Mouse (Mus musculus) activated CD4-positive, CD25-positive, alpha-beta regulatory T cell, adult 4 months (primary cell): ENCODE measurements around the gene Abcc5. TPM values are rescaled to one million over a fixed set of nuclear protein-coding genes. Genes with fewer than 3 reads are reported as not detected.
"Not testable (repeated sequence)": the region's sequence is repeated elsewhere in the genome, so short reads cannot be mapped to it uniquely, and the experiment has no call there.

ENCODE experiments used
- ATAC-seq: one replicate; pipeline ENCODE4 v1.8.0; 2017
- polyA plus RNA-seq, 2 experiments: library from polyadenylated mRNA; unstranded; fragments of 100-300 nt; shearing (Covaris generic); gene quantifications; one replicate each; pipeline ENCODE4 v1.2.1; 2017

Gene Abcc5
- polyA plus RNA-seq, 2 experiments from 2014 or later = 25.1 to 25.4 TPM

GRCm38 (mm10) chr16:20422938-20423730 lies 3.1 kb downstream of the Abcc5 start:
- ATAC-seq = no peak

DNA sequence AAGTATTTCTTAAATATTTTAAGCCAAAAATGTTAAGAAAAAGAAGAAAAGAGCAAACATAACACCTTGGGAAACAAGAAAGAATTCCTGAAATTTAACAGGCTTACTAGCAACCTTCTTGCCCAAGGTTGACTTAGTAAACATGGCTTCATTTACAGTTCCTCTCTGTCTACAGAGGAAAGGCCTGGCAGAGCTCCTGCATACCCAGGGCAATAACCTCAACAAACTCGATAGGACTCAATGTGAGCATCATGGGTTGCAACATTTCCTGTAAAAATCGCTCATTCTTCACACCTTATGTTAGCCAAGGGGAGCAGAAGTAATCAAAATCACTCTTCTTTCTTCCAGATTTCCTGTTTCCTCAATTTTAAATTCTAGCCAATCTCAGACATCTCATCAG lies 8.1 kb downstream of the Abcc5 start:
- ATAC-seq = no peak

DNA sequence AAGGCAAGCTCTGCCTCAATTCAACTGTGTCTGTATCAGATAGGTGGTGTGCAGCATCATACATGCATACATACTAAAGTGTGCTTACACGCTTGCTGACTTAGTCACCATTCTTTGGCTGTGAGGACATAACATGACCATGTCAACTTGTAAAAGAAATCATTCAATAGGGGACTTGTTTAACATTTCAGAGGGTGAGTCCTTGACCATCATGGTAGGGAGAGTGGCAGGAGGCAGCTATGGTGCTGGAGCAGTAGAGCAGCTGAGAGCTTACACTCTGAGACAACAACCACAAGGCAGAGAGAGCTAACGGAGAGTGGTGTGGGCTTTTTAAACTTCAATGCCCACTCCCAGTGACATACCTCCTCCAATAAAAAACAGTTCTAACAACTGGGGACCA lies 9.9 kb downstream of the Abcc5 start:
- ATAC-seq = no peak

GRCm38 (mm10) chr16:20415804-20416203 lies 10.4 kb downstream of the Abcc5 start:
- ATAC-seq = no peak

GRCm38 (mm10) chr16:20415211-20415610 lies 11.0 kb downstream of the Abcc5 start:
- ATAC-seq = no peak

- ATAC-seq = no peak
These were observed 12.3 kb downstream of the Abcc5 start for GRCm38 (mm10) chr16:20413870-20414331.

DNA sequence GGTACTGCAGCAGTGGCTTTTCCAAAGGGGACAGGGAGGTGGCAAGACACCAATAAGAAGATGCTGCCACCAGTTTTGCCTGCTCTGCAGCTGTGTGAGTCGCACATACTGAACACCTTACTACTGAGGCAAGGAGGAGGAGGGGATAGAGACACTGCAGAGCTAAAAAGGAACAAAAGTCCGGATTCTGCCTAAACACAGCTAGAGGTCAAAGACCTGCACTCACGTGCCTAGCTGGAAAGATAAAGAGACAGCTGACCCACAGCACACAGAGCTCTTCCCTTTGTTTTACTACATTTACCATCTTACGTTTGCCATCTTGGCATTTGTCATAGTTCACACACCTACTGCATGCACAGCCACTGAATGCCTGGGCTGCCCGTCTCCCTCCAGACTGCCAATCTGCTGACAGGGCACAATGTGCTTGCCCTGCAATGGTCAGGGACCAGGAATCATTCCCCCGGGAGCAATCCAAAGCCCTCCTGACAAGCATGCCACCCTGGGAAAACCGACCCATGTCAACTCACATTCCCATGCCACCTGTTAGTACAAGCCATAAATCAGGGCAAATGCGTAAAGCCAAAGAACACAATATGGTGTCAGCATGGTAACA lies 14.1 kb downstream of the Abcc5 start:
- no peak for ATAC-seq

DNA sequence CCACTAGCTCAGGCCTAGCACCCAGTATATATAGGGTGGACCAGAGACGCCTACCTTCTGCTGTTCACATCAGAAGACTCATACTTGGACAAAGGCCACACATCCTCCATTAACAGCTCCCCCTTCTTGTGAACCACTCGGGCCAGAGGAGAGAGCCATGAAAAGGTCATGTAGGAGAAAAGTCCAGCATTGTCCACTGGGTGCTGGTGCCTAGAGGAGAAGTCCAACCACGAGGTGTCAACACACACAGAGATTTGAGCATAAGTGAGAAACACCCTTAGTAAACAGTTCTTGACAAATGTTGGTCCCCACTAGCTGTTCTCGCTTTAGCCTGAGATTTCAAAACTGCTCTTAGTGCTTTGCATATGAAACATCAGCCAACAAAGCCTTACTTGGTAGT lies 20.9 kb downstream of the Abcc5 start:
- no peak for ATAC-seq

- no peak for ATAC-seq
These were observed 22.9 kb downstream of the Abcc5 start for GRCm38 (mm10) chr16:20403327-20403726.

- ATAC-seq = no peak
These were observed 24.6 kb downstream of the Abcc5 start for GRCm38 (mm10) chr16:20401592-20401991.

GRCm38 (mm10) chr16:20400707-20401591 lies 25.2 kb downstream of the Abcc5 start:
- no peak for ATAC-seq

DNA sequence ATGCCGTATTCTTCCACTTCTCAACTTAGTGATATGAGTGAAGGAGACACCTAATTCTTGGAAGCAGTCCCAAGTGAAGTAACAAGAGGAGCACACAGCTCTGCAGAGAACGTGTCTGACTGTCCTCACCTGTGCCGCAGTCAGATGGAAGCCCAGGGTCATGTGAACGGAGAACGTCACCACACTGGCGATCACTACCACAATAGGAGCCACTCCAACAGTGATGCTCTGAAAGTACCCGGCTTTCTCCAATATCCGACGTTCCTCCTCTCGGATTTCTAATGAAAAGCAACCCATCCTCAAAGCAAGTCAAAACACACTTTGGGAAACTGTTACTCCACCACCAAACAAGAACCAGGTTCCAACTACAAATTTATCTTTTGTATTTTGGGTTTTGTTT lies 29.3 kb downstream of the Abcc5 start:
- no peak for ATAC-seq

DNA sequence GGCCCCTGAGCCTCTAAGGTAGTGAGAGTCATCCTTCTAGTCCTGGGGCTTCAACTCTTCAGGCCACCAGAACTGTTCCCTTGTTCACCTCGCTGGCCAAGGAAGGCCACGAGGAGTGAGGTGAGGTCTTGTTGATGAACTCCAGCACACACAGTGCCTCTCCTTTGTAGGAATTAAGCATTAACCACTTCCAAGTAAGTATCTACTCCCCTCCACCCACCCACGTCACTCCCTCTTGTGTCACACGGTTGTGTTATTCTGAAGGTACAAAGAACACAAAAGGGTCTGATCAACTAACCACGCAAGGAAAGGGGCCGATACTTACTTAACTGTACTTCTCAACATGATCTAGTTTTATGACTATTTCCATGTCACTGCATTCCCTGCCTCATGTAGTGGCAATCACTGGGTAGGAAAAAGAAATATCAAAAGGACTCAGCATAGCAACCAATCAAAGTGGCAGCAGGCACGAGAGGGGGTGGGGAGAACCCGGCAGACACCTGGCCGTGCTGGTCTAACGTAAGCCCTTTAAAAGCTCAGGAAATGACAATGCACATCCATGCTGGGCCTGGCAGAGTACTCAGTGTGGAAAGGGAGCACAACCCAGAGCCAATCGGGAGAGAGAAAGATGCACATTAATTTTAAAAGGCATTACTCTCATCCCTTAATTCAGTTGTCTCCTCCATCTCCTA lies 30.8 kb downstream of the Abcc5 start:
- no peak for ATAC-seq

DNA sequence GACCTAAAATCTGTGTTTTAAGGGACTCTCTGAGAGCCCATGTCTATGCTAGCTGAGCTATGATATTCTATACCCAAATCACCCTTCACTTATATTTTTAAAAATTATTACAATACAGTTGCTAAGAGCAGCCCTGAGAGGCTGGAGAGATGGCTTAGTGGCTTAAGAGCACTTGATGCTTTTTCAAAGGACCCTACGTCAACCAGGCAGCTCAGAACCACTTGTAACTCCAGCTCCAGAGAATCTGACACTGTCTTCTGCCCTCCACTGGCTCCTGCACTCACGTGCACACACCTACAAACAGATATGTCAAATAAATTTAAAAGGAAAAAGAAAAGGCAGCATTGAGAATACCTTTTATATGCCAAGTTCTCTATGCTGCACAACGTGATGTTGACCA lies 34.4 kb downstream of the Abcc5 start:
- no peak for ATAC-seq

DNA sequence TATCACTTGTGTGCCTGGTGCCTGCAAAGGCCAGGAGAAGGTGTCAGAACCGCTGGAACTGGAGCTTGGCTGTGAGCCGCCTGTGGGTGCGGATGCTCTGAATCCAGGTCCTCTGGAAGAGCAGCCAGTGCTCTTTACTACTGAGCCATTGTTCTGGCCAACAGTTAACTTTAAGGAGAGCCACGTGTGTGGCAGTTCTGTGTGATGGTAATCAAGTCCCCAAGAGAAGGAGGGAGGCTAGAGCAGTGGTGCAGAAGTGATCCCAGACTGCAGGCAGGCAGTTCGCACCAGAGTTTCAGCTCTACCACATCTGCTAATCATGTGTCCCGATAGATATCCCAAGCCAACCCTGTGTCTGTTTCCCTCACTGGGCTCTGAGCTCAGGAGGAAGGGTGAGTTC lies 36.0 kb downstream of the Abcc5 start:
- ATAC-seq = no peak

DNA sequence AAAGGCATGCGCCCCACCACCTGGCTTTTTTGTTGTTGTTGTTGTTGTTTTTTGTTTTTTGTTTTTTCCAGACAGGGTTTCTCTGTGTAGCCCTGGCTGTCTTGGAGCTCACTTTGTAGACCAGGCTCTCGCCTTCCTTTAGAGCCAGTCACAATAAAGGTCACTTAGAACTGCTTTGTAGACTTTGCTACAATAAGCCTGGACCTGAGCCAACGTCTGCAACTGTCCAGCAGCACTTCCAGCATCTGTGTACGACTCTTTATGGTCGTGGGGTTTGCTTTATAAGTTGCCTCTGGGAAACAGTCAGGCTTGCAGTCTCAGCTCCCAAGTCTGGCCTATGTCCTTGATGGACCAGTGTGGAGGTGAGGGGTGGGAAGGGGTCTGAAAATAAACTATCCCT lies 45.2 kb downstream of the Abcc5 start:
- no peak for ATAC-seq

- ATAC-seq = no peak
These were observed 50.9 kb downstream of the Abcc5 start for GRCm38 (mm10) chr16:20375341-20375740.

GRCm38 (mm10) chr16:20371731-20372130 lies 54.5 kb downstream of the Abcc5 start:
- ATAC-seq = no peak

DNA sequence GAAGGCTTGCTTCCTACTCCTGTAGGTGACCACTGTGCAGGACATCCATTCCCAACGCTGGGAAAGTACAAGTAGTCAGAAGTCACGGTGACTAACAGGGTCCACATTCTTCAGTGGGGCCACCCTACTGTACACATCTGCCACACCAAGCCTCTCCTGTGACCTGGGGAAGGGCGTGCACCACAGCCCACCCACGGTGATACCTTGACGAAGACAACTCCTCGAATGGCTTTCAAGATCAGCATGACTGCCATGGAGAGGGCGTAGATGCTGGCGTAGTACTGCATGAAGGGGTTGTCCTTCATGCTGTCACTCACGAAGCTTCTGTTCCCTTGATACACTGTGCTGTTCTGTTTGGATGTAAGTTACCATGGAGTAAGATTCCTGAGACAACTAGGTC lies 58.0 kb downstream of the Abcc5 start:
- no peak for ATAC-seq

- ATAC-seq = no peak
These were observed 64.1 kb downstream of the Abcc5 start for GRCm38 (mm10) chr16:20362121-20362520.

DNA sequence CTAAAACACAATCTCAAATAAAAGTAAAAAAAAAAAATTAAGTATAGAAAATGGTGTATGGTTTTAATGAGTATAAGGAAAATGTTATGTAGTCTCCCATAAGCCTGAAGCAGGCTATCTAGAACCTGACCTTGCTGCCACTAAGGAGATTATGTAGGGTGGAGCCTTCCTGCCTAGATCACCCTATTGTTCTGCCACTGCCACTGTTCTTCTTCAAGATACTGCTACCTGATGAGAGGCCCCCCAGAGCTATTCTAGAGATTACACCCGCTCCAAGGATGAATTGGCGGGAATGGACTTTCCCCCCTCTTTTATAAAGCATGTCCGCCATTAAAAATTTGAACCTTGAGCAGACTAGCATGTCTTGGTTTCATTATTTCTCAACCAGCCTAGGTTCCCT lies 64.7 kb downstream of the Abcc5 start:
- not testable (repeated sequence) for ATAC-seq

- no peak for ATAC-seq
These were observed 66.4 kb downstream of the Abcc5 start for GRCm38 (mm10) chr16:20359643-20360295.
